Mouse (Mus musculus) embryonic stem cell, embryonic (primary cell): ENCODE measurements at regions not wholly inside any gene's neighbourhood (a gene's known extent, or its start where the extent isn't known, plus 50 kb on each side); places are given as distances from the start of the nearest gene placed in this dataset.

Source experiments
- CTCF ChIA-PET, 4 experiments: fragments of 300-600 bp in 2 of 4; fragments of 350-600 bp in 2 of 4; sonication (Branson Sonifier 250); formaldehyde crosslinking; loops; one replicate each; lab custom pipeline; 2022; ENCODE audit warnings: inconsistent platforms in 2 of 4; lab: Charles Lee
- POLR2A ChIA-PET, 4 experiments: fragments of 300-600 bp in 2 of 4; fragments of 350-600 bp in 2 of 4; sonication (Branson Sonifier 250); formaldehyde crosslinking; loops; one replicate each; lab custom pipeline; 2022; ENCODE audit warnings: antibody characterized with exemption in 4 of 4, inconsistent platforms in 1 of 4; lab: Charles Lee

DNA sequence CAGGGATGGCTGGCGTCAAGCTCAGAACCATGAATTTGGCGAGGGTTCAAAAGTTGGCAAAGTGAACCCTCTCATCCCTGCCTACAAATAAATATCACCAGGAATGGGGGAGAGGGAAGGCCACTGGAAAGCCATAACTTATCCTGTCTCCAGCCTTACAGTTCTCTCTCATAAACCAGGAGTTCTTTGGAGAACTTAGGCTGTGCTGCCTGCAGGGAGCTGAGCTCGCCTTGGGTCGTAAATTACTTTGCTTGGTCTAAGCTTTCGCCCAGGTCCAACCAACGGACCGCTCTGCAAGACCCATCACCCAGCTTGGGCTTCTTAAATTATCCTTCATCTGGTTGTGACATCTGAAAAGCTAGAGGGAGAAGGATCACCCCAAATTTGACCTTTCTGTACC, 315.8 kb upstream of the Npvf start:
- POLR2A ChIA-PET, result interaction anchor here in 1 of 4 experiments (0.5 kb wide), 1 partner anchor 9 kb away, joined by 4 read pairs; no protein-coding TSS in a partner anchor
- CTCF ChIA-PET, result no interaction called here

DNA sequence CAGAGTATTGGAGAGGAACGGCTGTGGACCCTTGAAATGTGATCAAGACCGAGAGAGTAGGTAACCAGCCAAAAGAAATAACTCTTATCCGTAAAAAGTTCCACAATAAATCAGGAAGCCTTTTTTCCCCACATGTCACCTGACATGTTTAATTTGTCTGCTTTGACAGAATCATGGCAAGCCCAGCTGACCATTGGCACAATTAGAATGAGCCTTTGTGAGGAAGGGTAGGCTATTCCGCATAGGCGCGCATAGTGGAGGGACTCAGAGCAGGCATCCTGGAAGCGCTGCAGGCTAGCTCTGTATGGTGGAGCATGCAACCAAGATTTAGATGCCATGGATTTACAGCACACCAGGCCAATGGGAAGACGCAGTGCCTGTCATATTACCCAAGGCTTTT, 316.5 kb upstream of the Npvf start:
- ChIA-PET POLR2A (no interaction called here), CTCF (no interaction called here)

DNA sequence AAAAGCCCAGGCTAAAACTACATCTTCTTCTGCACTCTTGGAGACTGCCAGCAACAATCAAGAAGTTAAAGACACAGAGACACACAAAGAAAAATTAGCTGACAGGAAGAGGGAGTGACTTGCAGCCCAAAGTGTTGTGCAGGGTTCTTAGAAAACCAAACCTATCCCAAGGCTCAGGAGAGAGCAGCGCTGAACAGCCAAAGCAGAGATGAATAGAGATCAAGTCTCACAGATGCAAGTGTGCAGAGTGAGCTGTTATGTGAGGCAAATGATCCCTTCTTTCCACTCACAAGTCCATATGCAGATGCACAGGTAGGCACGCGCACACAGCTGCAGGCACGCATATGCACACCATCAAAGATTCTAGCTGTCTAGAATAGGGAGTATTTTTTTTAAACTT, 318.0 kb upstream of the Npvf start:
- CTCF ChIA-PET, result no interaction called here
- POLR2A ChIA-PET, result no interaction called here

DNA sequence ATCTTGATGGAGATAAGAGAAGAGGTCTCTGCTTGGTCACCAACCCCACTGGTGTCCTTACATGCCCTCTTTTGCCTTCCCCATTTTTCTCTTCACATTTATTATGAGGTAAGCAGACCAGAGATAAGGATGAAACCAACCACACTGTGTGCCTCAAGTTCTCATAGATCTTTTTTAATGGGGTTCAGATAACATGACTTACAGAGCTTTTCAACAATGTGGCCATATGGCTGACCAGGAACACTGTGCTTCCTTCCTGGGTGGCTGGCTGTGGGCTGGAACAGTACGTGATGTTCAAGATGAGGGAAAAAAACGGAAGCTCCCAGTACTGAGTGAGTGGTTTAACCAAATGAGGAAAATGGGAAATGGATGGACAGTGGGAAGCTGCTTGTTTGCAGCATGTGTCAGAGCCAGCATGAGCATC, 319.0 kb upstream of the Npvf start:
- CTCF ChIA-PET, result interaction anchor here in 1 of 4 experiments (1.0 to 1.2 kb wide), 2 partner anchors 36 to 167 kb away, joined by 3 to 4 read pairs; no protein-coding TSS in a partner anchor
- POLR2A ChIA-PET, result no interaction called here

DNA sequence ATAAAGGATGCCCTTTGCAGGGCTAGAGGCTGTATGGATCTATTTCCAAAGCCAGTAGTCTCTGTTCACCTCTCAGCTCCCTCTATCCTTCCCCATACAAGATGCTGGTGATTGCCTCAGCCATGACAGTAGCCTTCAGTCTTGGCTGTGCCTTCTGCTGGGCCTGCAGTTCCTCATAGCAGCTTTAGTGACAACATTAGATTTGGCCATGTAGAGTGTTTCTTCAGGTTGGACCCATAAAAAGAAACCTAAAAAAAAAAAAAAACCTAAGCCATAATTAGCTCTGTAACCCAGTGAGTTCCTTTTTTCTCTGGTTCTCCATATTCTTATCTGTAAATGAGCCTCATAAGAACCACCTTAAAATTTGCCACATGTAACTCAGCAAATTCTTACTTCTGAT, 319.6 kb upstream of the Npvf start:
- CTCF ChIA-PET, result interaction anchor here in 2 of 4 experiments (0.6 to 1.2 kb wide), 3 partner anchors 36 to 167 kb away, joined by 3 to 4 read pairs (median 3); no protein-coding TSS in a partner anchor
- POLR2A ChIA-PET, result no interaction called here

DNA sequence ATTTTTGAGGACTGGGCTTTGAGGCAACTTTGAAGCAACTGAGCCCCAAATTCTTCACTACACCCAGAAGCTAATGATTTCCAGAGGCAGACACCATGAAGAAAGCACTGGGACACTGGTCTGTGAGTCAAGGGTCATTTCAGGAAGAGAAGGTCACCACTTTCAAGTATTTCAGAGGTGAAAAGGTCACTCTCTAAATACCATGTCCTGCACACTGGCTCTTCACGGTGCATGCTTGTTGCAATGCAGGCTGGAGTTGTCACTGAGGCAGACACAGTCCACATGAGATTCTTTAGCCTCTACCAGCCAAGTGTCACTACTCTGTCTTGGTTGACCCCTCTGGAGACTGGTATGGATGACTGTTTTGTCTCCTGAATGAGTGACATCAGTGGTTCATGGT, 320.7 kb upstream of the Npvf start:
- CTCF ChIA-PET, result no interaction called here
- POLR2A ChIA-PET, result interaction anchor here in 1 of 4 experiments (0.7 kb wide), 1 partner anchor 98 kb away, joined by 5 read pairs; no protein-coding TSS in a partner anchor

DNA sequence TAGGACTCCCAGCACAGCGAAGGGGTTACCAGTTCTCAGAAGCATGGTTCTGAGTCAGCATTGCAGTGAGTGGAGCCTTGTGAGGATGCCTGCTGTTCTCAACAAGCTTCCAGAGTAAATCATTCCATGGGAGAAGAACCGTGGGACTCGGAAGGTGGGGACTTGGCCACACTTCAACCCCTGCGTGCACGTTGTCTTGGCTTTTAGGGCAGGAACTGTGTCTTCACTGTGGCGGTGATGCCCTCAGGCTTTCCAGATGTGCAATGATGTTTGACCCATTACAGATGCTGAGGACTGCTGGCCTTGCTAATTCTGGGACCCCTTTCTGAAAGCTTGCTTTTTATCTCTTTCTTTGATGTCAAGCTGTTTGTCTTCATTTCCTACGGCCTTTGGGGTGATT, 322.7 kb upstream of the Npvf start:
- ChIA-PET CTCF (no interaction called here), POLR2A (interaction anchor here in 2 of 4 experiments (0.5 to 0.7 kb wide), 2 partner anchors 27 to 1647 kb away, joined by 3 to 10 read pairs; no protein-coding TSS in a partner anchor)

DNA sequence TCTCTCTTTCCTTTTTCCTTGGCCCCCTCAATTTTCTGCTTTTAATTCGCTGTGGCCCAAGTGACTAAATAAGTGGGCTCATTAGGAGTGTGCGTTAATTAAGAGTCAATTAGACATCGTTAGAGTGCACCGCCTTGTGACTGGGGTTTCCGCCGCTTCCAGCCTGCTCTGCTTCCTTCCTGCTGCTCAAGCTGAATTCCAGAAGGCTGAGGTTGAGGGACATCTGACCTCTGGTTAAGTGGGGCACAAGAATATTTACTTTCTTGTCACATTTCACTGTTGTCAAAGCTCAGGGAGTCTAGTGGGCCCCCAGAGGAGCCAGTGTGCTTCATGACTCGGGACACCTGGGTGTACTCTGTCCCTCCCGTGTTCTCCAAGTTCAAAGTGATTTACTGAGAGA, 323.1 kb upstream of the Npvf start:
- POLR2A ChIA-PET, result interaction anchor here in 1 of 4 experiments (0.5 kb wide), 1 partner anchor 1647 kb away, joined by 10 read pairs; no protein-coding TSS in a partner anchor
- CTCF ChIA-PET, result no interaction called here

DNA sequence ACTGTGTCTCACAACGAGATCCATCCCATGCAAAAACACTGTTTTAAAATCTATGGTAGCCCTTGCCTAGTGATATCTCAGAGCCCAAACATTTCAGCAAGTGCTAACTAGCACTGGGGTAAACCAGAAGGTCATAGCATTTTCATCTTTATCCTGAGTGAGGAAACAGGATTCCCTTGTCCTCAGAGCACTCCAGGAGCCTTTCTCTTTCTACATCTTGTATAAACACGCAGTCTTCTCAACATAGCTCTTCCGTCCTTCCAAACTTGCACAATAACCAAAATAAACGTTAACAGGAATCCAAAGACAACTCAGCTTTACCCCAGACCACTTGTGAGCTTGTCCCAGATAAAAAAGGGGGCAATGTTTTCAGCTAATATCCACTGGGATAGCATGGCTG, 323.8 kb upstream of the Npvf start:
- ChIA-PET CTCF (no interaction called here), POLR2A (no interaction called here)

DNA sequence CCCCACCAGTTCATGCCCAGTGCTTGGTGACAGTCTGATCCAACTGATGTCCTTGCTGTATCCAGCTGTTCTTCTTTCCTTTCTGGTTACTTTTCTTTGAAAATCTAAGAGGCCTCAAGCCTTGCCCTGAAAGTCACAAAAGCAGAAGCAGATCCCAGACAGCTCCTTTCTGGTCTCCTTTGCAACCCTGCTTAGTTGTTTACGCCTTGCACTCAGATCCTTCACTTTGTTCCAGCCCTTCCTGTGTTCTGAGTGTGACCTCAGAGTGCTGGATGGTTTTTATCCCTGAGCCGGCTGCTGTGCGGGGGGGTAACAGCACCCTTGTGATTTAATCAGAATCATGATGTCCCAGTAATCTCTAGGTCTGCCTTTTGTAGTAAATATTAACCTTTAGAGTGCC, 324.3 kb upstream of the Npvf start:
- CTCF ChIA-PET, result no interaction called here
- POLR2A ChIA-PET, result interaction anchor here in 1 of 4 experiments (0.6 kb wide), 1 partner anchor 168 kb away, joined by 3 read pairs; no protein-coding TSS in a partner anchor

DNA sequence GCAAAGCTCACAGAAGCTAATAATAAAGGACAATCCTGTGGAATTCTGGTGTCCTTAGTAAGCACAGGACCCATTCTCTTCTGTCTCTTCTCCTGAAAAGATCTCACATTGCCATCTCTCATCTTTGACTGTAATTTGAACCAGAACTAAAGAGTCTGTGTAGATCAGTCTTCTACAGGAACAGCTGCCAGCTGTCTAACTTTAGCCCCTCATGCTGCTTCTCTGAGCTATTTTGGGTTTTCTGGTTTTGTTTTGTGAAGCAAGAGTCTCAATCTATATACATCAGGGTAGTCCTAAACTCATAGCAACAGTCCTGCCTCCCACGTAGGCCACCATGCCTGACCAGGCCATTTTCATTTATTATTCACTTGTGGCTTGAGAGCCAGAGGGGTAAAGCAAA, 325.5 kb upstream of the Npvf start:
- CTCF ChIA-PET, result interaction anchor here in 1 of 4 experiments (0.6 kb wide), 1 partner anchor 9 kb away, joined by 3 read pairs; no protein-coding TSS in a partner anchor
- POLR2A ChIA-PET, result no interaction called here

DNA sequence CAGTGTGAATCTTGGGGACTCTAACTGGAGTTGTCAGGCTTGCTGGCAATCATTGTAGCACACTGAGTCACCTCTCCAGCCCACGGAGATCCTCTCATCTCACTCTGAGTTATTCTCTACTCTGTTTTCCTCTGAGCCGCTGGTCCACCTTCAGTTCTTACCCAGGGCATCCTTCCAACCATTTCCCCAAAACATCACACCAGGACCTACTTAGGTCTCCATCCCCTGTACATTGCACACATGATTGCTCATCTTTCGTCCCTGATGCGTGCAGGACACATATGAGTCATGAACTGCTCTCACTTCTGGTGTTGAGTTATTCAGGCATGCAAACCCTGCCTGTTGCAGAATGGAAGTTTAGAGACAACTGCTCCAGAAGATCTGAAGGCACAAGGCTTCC, 326.1 kb upstream of the Npvf start:
- CTCF ChIA-PET, result no interaction called here
- POLR2A ChIA-PET, result no interaction called here

DNA sequence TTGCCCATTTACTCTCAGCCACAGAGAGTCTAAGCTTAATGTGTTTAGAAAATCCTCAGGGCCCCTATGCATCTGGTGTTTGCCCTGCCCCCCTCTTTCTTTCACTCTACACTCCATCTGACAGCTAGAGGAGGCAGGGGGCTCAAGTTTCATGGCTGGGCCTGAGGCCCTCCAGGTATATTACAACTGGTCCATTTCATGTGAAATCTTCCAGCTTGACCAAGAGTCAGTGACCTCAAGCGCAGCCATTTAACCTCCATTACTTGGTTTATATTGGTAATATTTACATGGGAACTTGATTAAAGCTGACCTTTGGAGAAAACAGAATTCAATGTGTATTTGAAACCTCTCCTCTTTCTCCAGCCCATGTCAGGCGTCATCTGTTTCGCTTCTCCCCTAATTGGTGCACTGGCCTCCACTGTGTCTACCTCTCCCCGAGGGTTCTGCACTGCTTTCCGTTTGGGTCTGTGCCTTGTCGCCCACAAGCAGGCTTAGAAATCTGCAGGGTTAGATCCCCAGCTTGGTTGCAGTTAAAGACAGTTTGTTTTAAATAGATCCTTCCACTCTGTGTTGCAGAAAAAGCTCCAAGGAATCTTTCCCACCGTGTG, 327.6 kb upstream of the Npvf start:
- POLR2A ChIA-PET, result interaction anchor here in 2 of 4 experiments (0.6 kb wide), 2 partner anchors 51 to 147 kb away, joined by 3 read pairs; no protein-coding TSS in a partner anchor
- CTCF ChIA-PET, result no interaction called here

DNA sequence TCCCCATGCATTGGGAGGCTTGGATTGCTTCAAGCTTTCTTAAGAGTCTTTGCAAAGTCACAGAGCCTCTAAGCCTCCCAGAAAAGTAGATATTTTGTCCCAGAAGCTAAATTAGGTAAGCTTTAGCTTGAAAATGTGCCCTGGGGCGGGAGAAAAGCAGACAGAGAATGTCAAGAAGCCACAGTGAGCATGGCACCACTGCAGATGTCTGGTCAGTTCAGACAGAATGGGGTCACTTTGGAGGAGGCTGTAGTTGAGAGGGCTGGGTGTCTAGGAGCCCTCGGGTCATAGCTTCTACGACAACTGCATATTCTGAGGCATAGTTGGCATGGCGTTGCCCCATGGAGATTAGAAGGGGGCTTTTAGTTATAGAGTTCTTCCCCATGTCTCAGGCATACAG, 328.6 kb upstream of the Npvf start:
- POLR2A ChIA-PET, result no interaction called here
- CTCF ChIA-PET, result no interaction called here

DNA sequence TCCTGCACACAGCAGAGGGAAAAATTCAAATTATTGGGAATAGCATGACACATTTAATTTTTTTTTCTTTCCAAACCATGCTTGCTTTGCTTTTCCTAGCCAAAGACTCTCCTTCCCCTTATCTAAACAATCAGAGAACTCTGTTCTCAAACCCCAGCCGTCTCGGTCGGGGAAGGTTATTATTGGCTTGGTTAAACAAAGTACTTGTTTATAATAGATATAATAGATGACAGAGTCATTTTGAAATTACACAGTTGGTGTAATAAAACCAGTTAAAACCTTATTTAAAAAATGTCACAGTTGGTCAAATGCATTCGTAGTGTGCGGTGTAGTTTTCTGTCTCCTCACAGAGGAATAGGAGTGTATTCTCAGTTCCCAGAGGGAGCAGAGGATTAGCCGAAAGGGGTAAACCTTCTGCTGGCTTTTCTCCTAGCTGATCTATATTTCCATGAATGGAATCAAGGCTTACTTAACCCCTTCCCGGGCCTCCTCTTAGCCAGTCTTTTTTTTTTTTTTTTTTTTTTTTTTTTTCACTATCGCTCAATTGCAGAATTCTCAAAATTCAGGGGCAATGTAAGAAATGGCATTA, 329.4 kb upstream of the Npvf start:
- ChIA-PET CTCF (no interaction called here), POLR2A (interaction anchor here in 1 of 4 experiments (0.6 kb wide), 1 partner anchor 171 kb away, joined by 7 read pairs; no protein-coding TSS in a partner anchor)

DNA sequence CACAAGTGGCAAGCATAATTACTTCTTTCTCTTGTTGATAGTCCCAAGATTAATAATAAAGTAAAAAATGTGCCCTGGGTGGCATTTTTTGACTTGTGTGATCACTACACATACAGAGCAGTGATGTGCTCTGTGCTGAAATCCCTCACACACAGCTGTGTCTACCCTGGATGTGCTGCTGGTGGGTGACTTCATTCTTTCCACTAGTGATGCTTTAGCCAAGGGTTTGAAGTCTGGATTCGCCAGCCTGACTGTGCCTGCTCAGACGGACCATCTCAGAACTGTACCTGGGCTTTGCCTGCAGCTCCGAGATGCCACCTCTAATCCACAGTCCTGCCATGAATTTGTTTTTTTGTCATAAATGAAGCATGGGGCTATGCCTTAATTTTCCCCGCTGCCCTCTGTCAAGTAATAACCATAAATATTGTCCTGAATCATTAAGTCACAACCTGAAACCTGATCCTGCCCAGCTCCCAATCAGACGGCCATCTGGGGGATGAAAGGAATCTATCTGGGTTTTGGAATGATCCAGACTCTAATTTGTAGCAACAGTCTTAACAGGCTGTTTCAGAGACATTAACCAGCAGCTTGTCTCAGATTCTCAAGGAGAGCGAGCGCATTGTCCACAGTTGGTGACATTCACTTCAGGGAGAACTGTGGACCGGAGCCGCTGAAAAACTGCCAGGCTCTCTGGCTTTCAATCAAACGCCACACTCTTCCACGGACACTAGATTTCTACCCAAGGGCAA, 330.1 kb upstream of the Npvf start:
- CTCF ChIA-PET, result no interaction called here
- POLR2A ChIA-PET, result no interaction called here

DNA sequence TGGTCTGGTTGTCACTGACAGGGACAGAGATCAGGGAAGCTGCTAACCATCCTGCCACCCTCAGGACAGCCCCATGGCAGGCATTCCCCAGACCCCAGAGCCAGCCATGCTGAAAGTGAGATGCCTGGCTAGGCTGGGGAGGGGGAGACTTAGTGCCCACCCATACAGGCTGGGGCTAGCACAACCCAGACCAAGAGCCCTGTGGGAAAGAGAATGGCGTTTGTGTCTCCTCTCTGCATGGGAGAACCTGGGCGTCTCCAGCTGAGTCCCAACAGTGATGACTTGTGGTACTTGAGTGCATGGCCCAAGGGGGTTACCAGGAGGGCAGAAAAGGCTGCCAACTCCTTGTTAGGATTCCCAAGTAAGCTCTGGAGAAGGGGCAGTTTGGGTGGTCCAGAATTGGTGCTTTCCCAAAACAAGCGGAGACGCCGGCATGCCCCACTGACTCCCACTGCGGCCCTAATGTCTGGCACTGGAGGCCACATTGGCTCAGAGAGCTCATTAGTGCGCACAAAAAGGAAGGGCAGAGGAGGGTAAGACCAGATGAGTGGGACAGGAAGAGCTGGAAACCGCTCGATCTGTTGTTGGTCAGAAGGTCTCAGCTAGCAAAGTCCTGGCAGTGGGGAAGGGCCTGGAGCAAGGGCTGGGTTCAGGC, 332.2 kb upstream of the Npvf start:
- ChIA-PET CTCF (no interaction called here), POLR2A (no interaction called here)

DNA sequence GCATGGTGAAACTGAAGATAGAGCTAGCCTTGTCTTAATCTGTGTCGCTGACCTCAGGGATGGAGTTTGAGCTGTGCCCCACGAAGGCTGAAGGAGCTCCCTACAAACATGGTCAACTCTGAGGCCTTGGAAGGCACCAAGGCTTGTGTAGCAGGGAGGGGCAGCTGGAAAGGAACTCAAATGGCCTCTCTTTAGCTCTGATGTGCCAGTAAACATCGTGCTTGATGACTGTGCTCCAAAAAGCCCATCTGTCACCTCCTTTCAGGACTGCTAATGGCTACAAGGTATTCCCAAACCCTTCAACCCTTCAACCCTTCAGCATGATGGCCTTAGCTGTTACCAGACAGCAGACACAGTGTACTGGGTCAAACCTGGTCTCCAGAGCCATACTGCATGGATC, 334.3 kb upstream of the Npvf start:
- CTCF ChIA-PET, result interaction anchor here in 1 of 4 experiments (0.6 kb wide), 1 partner anchor 9 kb away, joined by 3 read pairs; no protein-coding TSS in a partner anchor

DNA sequence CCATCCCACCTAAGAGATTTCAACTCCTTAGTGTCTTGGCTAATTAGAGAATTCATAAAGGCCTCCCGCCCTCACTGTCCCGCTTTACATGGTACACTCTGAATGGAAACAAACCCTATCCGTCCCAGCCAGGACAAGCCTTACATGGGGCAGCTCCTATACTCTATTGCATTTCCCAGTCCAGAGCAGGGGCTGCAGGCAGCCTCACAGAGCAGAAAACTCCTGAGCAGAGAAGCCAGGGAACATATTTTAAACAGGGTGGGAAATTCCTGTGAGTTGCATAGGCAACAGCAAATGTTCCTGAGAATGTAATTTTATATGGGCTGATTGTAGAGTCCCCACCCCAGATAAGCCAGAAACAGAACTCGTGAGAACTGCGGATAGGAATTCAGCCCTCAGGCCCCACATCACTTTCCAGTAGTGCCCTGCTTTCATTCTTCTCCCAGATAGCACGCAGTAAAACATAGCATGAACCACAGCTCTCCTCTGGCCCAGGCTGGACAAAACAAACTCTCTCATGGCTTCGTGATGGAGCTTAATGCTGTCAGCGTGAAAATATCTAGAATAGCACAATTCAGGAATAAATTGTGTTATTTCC, 337.4 kb upstream of the Npvf start:
- CTCF ChIA-PET, result no interaction called here
- POLR2A ChIA-PET, result interaction anchor here in 1 of 4 experiments (0.6 kb wide), 1 partner anchor 14 kb away, joined by 3 read pairs; no protein-coding TSS in a partner anchor

More for the DNA sequence above, 334.3 kb upstream of the Npvf start:
- POLR2A ChIA-PET, result no interaction called here
